Mouse (Mus musculus): ENCODE measurements around the gene Phf11a. TPM values are rescaled to one million over a fixed set of nuclear protein-coding genes. Genes with fewer than 3 reads are reported as not detected.
A peak's percentile ranks its signal among the peaks of the same experiment; 100 is the strongest.
"Not testable (repeated sequence)": the region's sequence is repeated elsewhere in the genome, so short reads cannot be mapped to it uniquely, and the experiment has no call there.

Phf11a gene
- polyA plus RNA-seq, 1 experiment from 2014 or later: not detected

- Histone ChIP-seq H3K27me3 (ENCODE audit: control insufficient read depth, insufficient read depth, low read length) (no peaks in the 10 kb centered on the region), H3K4me2 (ENCODE audit: low read depth, low read length, severe bottlenecking) (no peak within 1 kb of the TSS), H3K36me3 (ENCODE audit: control insufficient read depth, insufficient read depth, low read length) (no peaks in the 10 kb centered on the region), H3K9ac (ENCODE audit: low read length) (no peak within 1 kb of the TSS), H3K9me3 (ENCODE audit: control insufficient read depth, low read length) (no peaks in the 10 kb centered on the region), H3K4me3 (ENCODE audit: low read depth, low read length) (no peak within 1 kb of the TSS), H3K27ac (ENCODE audit: low read depth, low read length) (no peak within 1 kb of the TSS), H3K4me1 (replicated peaks; ENCODE audit: control insufficient read depth, insufficient read depth, low read length) (no peaks in the 10 kb centered on the region)
- 84% methylated on average over 3 of the region's 3 CpGs for WGBS
- DNase-seq (ENCODE audit: low spot score) (no peak), ATAC-seq (replicated peaks; ENCODE audit: low FRiP score) (no peak)
Observed at GRCm38 (mm10) chr14:59260056-59260455, 37.3 kb downstream of the Phf11a start, which contains the start of gene Gm6904. TSS of gene Gm6904 (minus strand) at chr14:59260216.

GRCm38 (mm10) chr14:59255861-59256260, 41.5 kb downstream of the Phf11a start:
- not testable (repeated sequence) for H3K4me2 ChIP-seq (ENCODE audit: low read depth, low read length, severe bottlenecking)
- WGBS: 96% methylated on average over 1 of the region's 1 CpGs

GRCm38 (mm10) chr14:59250350-59250749, 47.0 kb downstream of the Phf11a start:
- H3K4me2 ChIP-seq (ENCODE audit: low read depth, low read length, severe bottlenecking); H3K27me3 ChIP-seq (ENCODE audit: control insufficient read depth, insufficient read depth, low read length); H3K9me3 ChIP-seq (ENCODE audit: control insufficient read depth, low read length); ATAC-seq (replicated peaks; ENCODE audit: low FRiP score); H3K9ac ChIP-seq (ENCODE audit: low read length); H3K4me1 ChIP-seq (replicated peaks; ENCODE audit: control insufficient read depth, insufficient read depth, low read length); H3K36me3 ChIP-seq (ENCODE audit: control insufficient read depth, insufficient read depth, low read length); H3K27ac ChIP-seq (ENCODE audit: low read depth, low read length); H3K4me3 ChIP-seq (ENCODE audit: low read depth, low read length): not testable (repeated sequence)
- WGBS: 73% methylated on average over 5 of the region's 5 CpGs
- peak; percentile 55 for DNase-seq (ENCODE audit: low spot score)

More at GRCm38 (mm10) chr14:59255861-59256260, 41.5 kb downstream of the Phf11a start:
- H3K9ac ChIP-seq (ENCODE audit: low read length); H3K36me3 ChIP-seq (ENCODE audit: control insufficient read depth, insufficient read depth, low read length); H3K4me1 ChIP-seq (replicated peaks; ENCODE audit: control insufficient read depth, insufficient read depth, low read length); H3K4me3 ChIP-seq (ENCODE audit: low read depth, low read length); H3K27me3 ChIP-seq (ENCODE audit: control insufficient read depth, insufficient read depth, low read length); H3K27ac ChIP-seq (ENCODE audit: low read depth, low read length); H3K9me3 ChIP-seq (ENCODE audit: control insufficient read depth, low read length); DNase-seq (ENCODE audit: low spot score); ATAC-seq (replicated peaks; ENCODE audit: low FRiP score): not testable (repeated sequence)

- no peak overlapping the region for H3K4me3 ChIP-seq (ENCODE audit: low read depth, low read length)
- 93% methylated on average over 9 of the region's 9 CpGs for WGBS
- DNase-seq (ENCODE audit: low spot score) (no peak), ATAC-seq (replicated peaks; ENCODE audit: low FRiP score) (no peak)
- no peaks in the 10 kb centered on the region for H3K4me1 ChIP-seq (replicated peaks; ENCODE audit: control insufficient read depth, insufficient read depth, low read length)
- no peak overlapping the region for H3K27ac ChIP-seq (ENCODE audit: low read depth, low read length)
- H3K4me2 ChIP-seq (ENCODE audit: low read depth, low read length, severe bottlenecking): no peak overlapping the region
- H3K36me3 ChIP-seq (ENCODE audit: control insufficient read depth, insufficient read depth, low read length): peaks cover 13% of the 10 kb centered on the region
- no peaks in the 10 kb centered on the region for H3K27me3 ChIP-seq (ENCODE audit: control insufficient read depth, insufficient read depth, low read length)
- H3K9ac ChIP-seq (ENCODE audit: low read length): no peak overlapping the region
- H3K9me3 ChIP-seq (ENCODE audit: control insufficient read depth, low read length): peaks cover 1% of the 10 kb centered on the region
Observed at GRCm38 (mm10) chr14:59233635-59234034, 63.7 kb downstream of the Phf11a start.

- Histone ChIP-seq H3K27ac (ENCODE audit: low read depth, low read length) (no peak overlapping the region), H3K4me3 (ENCODE audit: low read depth, low read length) (no peak overlapping the region), H3K9me3 (ENCODE audit: control insufficient read depth, low read length) (no peaks in the 10 kb centered on the region), H3K4me2 (ENCODE audit: low read depth, low read length, severe bottlenecking) (no peak overlapping the region), H3K9ac (ENCODE audit: low read length) (no peak overlapping the region), H3K4me1 (replicated peaks; ENCODE audit: control insufficient read depth, insufficient read depth, low read length) (no peaks in the 10 kb centered on the region), H3K27me3 (ENCODE audit: control insufficient read depth, insufficient read depth, low read length) (no peaks in the 10 kb centered on the region), H3K36me3 (ENCODE audit: control insufficient read depth, insufficient read depth, low read length) (peaks cover 14% of the 10 kb centered on the region; the same call in 1 of the 2 replicates)
- no peak for DNase-seq (ENCODE audit: low spot score)
- 76% methylated on average over 5 of the region's 5 CpGs for WGBS
- ATAC-seq (replicated peaks; ENCODE audit: low FRiP score): no peak
Observed at GRCm38 (mm10) chr14:59232003-59232402, 65.3 kb downstream of the Phf11a start.

- no peak for ATAC-seq (replicated peaks; ENCODE audit: low FRiP score)
- Histone ChIP-seq H3K4me2 (ENCODE audit: low read depth, low read length, severe bottlenecking) (no peak overlapping the region), H3K27me3 (ENCODE audit: control insufficient read depth, insufficient read depth, low read length) (no peaks in the 10 kb centered on the region), H3K4me1 (replicated peaks; ENCODE audit: control insufficient read depth, insufficient read depth, low read length) (no peaks in the 10 kb centered on the region), H3K27ac (ENCODE audit: low read depth, low read length) (no peak overlapping the region), H3K4me3 (ENCODE audit: low read depth, low read length) (no peak overlapping the region), H3K36me3 (ENCODE audit: control insufficient read depth, insufficient read depth, low read length) (peaks cover 15% of the 10 kb centered on the region; the same call in 1 of the 2 replicates), H3K9me3 (ENCODE audit: control insufficient read depth, low read length) (no peaks in the 10 kb centered on the region), H3K9ac (ENCODE audit: low read length) (no peak overlapping the region)
- 92% methylated on average over 21 of the region's 21 CpGs for WGBS
- no peak for DNase-seq (ENCODE audit: low spot score)
Observed at GRCm38 (mm10) chr14:59230331-59230966, 66.9 kb downstream of the Phf11a start.

- H3K4me2 ChIP-seq (ENCODE audit: low read depth, low read length, severe bottlenecking): no peak overlapping the region
- H3K4me1 ChIP-seq (replicated peaks; ENCODE audit: control insufficient read depth, insufficient read depth, low read length): no peaks in the 10 kb centered on the region
- H3K36me3 ChIP-seq (ENCODE audit: control insufficient read depth, insufficient read depth, low read length): peaks cover 15% of the 10 kb centered on the region; the same call in 1 of the 2 replicates
- DNase-seq (ENCODE audit: low spot score) (no peak), ATAC-seq (replicated peaks; ENCODE audit: low FRiP score) (no peak)
- WGBS: 96% methylated on average over 3 of the region's 3 CpGs
- no peaks in the 10 kb centered on the region for H3K27me3 ChIP-seq (ENCODE audit: control insufficient read depth, insufficient read depth, low read length)
- H3K4me3 ChIP-seq (ENCODE audit: low read depth, low read length): no peak overlapping the region
- H3K9me3 ChIP-seq (ENCODE audit: control insufficient read depth, low read length): no peaks in the 10 kb centered on the region
- H3K9ac ChIP-seq (ENCODE audit: low read length): no peak overlapping the region
- H3K27ac ChIP-seq (ENCODE audit: low read depth, low read length): no peak overlapping the region
Observed at GRCm38 (mm10) chr14:59229822-59230221, 67.5 kb downstream of the Phf11a start.
